Mouse (Mus musculus): ENCODE results near the gene Limch1. TPM values are rescaled to one million over a fixed set of nuclear protein-coding genes. Genes with fewer than 3 reads are reported as not detected.

The Limch1 gene
- polyA plus RNA-seq, 1 experiment from 2014 or later = 13.0 TPM

GRCm38 (mm10) chr5:66862151-66862550 is 116.5 kb downstream of the Limch1 start:
- no peaks in the 10 kb centered on the region for H3K4me1 ChIP-seq (ENCODE audit: control insufficient read depth, insufficient read depth, low read length)
- H3K27me3 ChIP-seq (ENCODE audit: control insufficient read depth, insufficient read depth, low read length) = no peaks in the 10 kb centered on the region
- H3K4me3 ChIP-seq (replicated peaks; ENCODE audit: low read length) = no peak overlapping the region
- no peak overlapping the region for H3K9ac ChIP-seq (ENCODE audit: low read length)
- 27% methylated on average over 4 of the region's 4 CpGs for WGBS
- H3K27ac ChIP-seq (ENCODE audit: low read length) = no peak overlapping the region
- no peak overlapping the region for H3K4me2 ChIP-seq (ENCODE audit: low read depth, low read length)
- no peak for ATAC-seq (ENCODE audit: insufficient read depth, low FRiP score)
- no peaks in the 10 kb centered on the region for H3K9me3 ChIP-seq (replicated peaks; ENCODE audit: control insufficient read depth, low read length)
- no peaks in the 10 kb centered on the region for H3K36me3 ChIP-seq (ENCODE audit: control insufficient read depth, insufficient read depth, low read length)

- Histone ChIP-seq H3K27ac (ENCODE audit: low read length) (no peak overlapping the region), H3K27me3 (ENCODE audit: control insufficient read depth, insufficient read depth, low read length) (no peaks in the 10 kb centered on the region), H3K4me3 (replicated peaks; ENCODE audit: low read length) (no peak overlapping the region), H3K9ac (ENCODE audit: low read length) (no peak overlapping the region), H3K36me3 (ENCODE audit: control insufficient read depth, insufficient read depth, low read length) (no peaks in the 10 kb centered on the region), H3K4me1 (ENCODE audit: control insufficient read depth, insufficient read depth, low read length) (no peaks in the 10 kb centered on the region), H3K9me3 (replicated peaks; ENCODE audit: control insufficient read depth, low read length) (no peaks in the 10 kb centered on the region), H3K4me2 (ENCODE audit: low read depth, low read length) (no peak overlapping the region)
- 52% methylated on average over 5 of the region's 5 CpGs for WGBS
- ATAC-seq (ENCODE audit: insufficient read depth, low FRiP score) = no peak
These were observed 119.6 kb downstream of the Limch1 start for GRCm38 (mm10) chr5:66865229-66865628.

- WGBS = 68% methylated on average over 8 of the region's 8 CpGs
- Histone ChIP-seq H3K4me1 (ENCODE audit: control insufficient read depth, insufficient read depth, low read length) (no peaks in the 10 kb centered on the region), H3K9ac (ENCODE audit: low read length) (no peak overlapping the region), H3K4me3 (replicated peaks; ENCODE audit: low read length) (no peak overlapping the region), H3K9me3 (replicated peaks; ENCODE audit: control insufficient read depth, low read length) (no peaks in the 10 kb centered on the region), H3K27me3 (ENCODE audit: control insufficient read depth, insufficient read depth, low read length) (no peaks in the 10 kb centered on the region), H3K27ac (ENCODE audit: low read length) (no peak overlapping the region), H3K36me3 (ENCODE audit: control insufficient read depth, insufficient read depth, low read length) (no peaks in the 10 kb centered on the region), H3K4me2 (ENCODE audit: low read depth, low read length) (no peak overlapping the region)
- ATAC-seq (ENCODE audit: insufficient read depth, low FRiP score) = no peak
These were observed 120.4 kb downstream of the Limch1 start for GRCm38 (mm10) chr5:66866019-66866418.

- H3K36me3 ChIP-seq (ENCODE audit: control insufficient read depth, insufficient read depth, low read length) = no peaks in the 10 kb centered on the region
- WGBS = 91% methylated on average over 4 of the region's 4 CpGs
- no peaks in the 10 kb centered on the region for H3K9me3 ChIP-seq (replicated peaks; ENCODE audit: control insufficient read depth, low read length)
- no peak for ATAC-seq (ENCODE audit: insufficient read depth, low FRiP score)
- H3K9ac ChIP-seq (ENCODE audit: low read length) = no peak overlapping the region
- no peak overlapping the region for H3K4me2 ChIP-seq (ENCODE audit: low read depth, low read length)
- no peak overlapping the region for H3K4me3 ChIP-seq (replicated peaks; ENCODE audit: low read length)
- H3K4me1 ChIP-seq (ENCODE audit: control insufficient read depth, insufficient read depth, low read length) = no peaks in the 10 kb centered on the region
- no peak overlapping the region for H3K27ac ChIP-seq (ENCODE audit: low read length)
- H3K27me3 ChIP-seq (ENCODE audit: control insufficient read depth, insufficient read depth, low read length) = no peaks in the 10 kb centered on the region
These were observed 123.9 kb downstream of the Limch1 start for GRCm38 (mm10) chr5:66869545-66869944.

GRCm38 (mm10) chr5:66871521-66872050 is 126.0 kb downstream of the Limch1 start:
- ATAC-seq (ENCODE audit: insufficient read depth, low FRiP score) = no peak
- Histone ChIP-seq H3K4me3 (replicated peaks; ENCODE audit: low read length) (no peak overlapping the region), H3K27me3 (ENCODE audit: control insufficient read depth, insufficient read depth, low read length) (no peaks in the 10 kb centered on the region), H3K27ac (ENCODE audit: low read length) (no peak overlapping the region), H3K4me1 (ENCODE audit: control insufficient read depth, insufficient read depth, low read length) (no peaks in the 10 kb centered on the region), H3K4me2 (ENCODE audit: low read depth, low read length) (no peak overlapping the region), H3K9me3 (replicated peaks; ENCODE audit: control insufficient read depth, low read length) (no peaks in the 10 kb centered on the region), H3K9ac (ENCODE audit: low read length) (no peak overlapping the region), H3K36me3 (ENCODE audit: control insufficient read depth, insufficient read depth, low read length) (no peaks in the 10 kb centered on the region)
- WGBS = 82% methylated on average over 11 of the region's 11 CpGs

- no peak for ATAC-seq (ENCODE audit: insufficient read depth, low FRiP score)
- Histone ChIP-seq H3K9ac (ENCODE audit: low read length) (no peak overlapping the region), H3K9me3 (replicated peaks; ENCODE audit: control insufficient read depth, low read length) (no peaks in the 10 kb centered on the region), H3K4me2 (ENCODE audit: low read depth, low read length) (no peak overlapping the region), H3K27ac (ENCODE audit: low read length) (no peak overlapping the region), H3K4me3 (replicated peaks; ENCODE audit: low read length) (no peak overlapping the region), H3K36me3 (ENCODE audit: control insufficient read depth, insufficient read depth, low read length) (no peaks in the 10 kb centered on the region), H3K27me3 (ENCODE audit: control insufficient read depth, insufficient read depth, low read length) (no peaks in the 10 kb centered on the region), H3K4me1 (ENCODE audit: control insufficient read depth, insufficient read depth, low read length) (no peaks in the 10 kb centered on the region)
- 82% methylated on average over 4 of the region's 4 CpGs for WGBS
These were observed 126.4 kb downstream of the Limch1 start for GRCm38 (mm10) chr5:66872053-66872452.

GRCm38 (mm10) chr5:66872681-66873080 is 127.1 kb downstream of the Limch1 start:
- Histone ChIP-seq H3K4me3 (replicated peaks; ENCODE audit: low read length) (no peak overlapping the region), H3K27ac (ENCODE audit: low read length) (no peak overlapping the region), H3K27me3 (ENCODE audit: control insufficient read depth, insufficient read depth, low read length) (no peaks in the 10 kb centered on the region), H3K4me2 (ENCODE audit: low read depth, low read length) (no peak overlapping the region), H3K36me3 (ENCODE audit: control insufficient read depth, insufficient read depth, low read length) (no peaks in the 10 kb centered on the region), H3K9me3 (replicated peaks; ENCODE audit: control insufficient read depth, low read length) (no peaks in the 10 kb centered on the region), H3K4me1 (ENCODE audit: control insufficient read depth, insufficient read depth, low read length) (no peaks in the 10 kb centered on the region), H3K9ac (ENCODE audit: low read length) (no peak overlapping the region)
- ATAC-seq (ENCODE audit: insufficient read depth, low FRiP score) = no peak
- WGBS = 91% methylated on average over 6 of the region's 6 CpGs

GRCm38 (mm10) chr5:66876018-66876805 is 130.6 kb downstream of the Limch1 start:
- no peaks in the 10 kb centered on the region for H3K4me1 ChIP-seq (ENCODE audit: control insufficient read depth, insufficient read depth, low read length)
- H3K36me3 ChIP-seq (ENCODE audit: control insufficient read depth, insufficient read depth, low read length) = no peaks in the 10 kb centered on the region
- WGBS = 62% methylated on average over 10 of the region's 10 CpGs
- ATAC-seq (ENCODE audit: insufficient read depth, low FRiP score) = no peak
- no peak overlapping the region for H3K27ac ChIP-seq (ENCODE audit: low read length)
- H3K4me2 ChIP-seq (ENCODE audit: low read depth, low read length) = no peak overlapping the region
- H3K4me3 ChIP-seq (replicated peaks; ENCODE audit: low read length) = no peak overlapping the region
- H3K9ac ChIP-seq (ENCODE audit: low read length) = no peak overlapping the region
- H3K27me3 ChIP-seq (ENCODE audit: control insufficient read depth, insufficient read depth, low read length) = no peaks in the 10 kb centered on the region
- no peaks in the 10 kb centered on the region for H3K9me3 ChIP-seq (replicated peaks; ENCODE audit: control insufficient read depth, low read length)

- H3K27me3 ChIP-seq (ENCODE audit: control insufficient read depth, insufficient read depth, low read length) = no peaks in the 10 kb centered on the region
- H3K4me1 ChIP-seq (ENCODE audit: control insufficient read depth, insufficient read depth, low read length) = no peaks in the 10 kb centered on the region
- no peak for ATAC-seq (ENCODE audit: insufficient read depth, low FRiP score)
- H3K9me3 ChIP-seq (replicated peaks; ENCODE audit: control insufficient read depth, low read length) = no peaks in the 10 kb centered on the region
- no peak overlapping the region for H3K9ac ChIP-seq (ENCODE audit: low read length)
- no peak overlapping the region for H3K4me3 ChIP-seq (replicated peaks; ENCODE audit: low read length)
- 56% methylated on average over 5 of the region's 5 CpGs for WGBS
- no peaks in the 10 kb centered on the region for H3K36me3 ChIP-seq (ENCODE audit: control insufficient read depth, insufficient read depth, low read length)
- H3K27ac ChIP-seq (ENCODE audit: low read length) = no peak overlapping the region
- no peak overlapping the region for H3K4me2 ChIP-seq (ENCODE audit: low read depth, low read length)
These were observed 131.4 kb downstream of the Limch1 start for GRCm38 (mm10) chr5:66877066-66877465.

Data from stomach, embryonic 16.5 days (tissue).